Comparison of ENCODE assay signal across 9 mouse cellular contexts in genomic region chr4:9015528-9016503, GRCm38 (mm10).
A peak's percentile ranks its signal among the peaks of the same experiment; 100 is the strongest.
DNase-seq lines count a peak whose midpoint lies in the region; ATAC-seq and TF ChIP-seq lines count a peak whose summit lies in the region.
"Had no signal": no experiment of that assay in that cellular context is flagged by ENCODE, and none has a peak within 500 bp of the region (broad histone marks: within the 10 kb centered on the region; RNA-seq: fewer than 3 reads in every experiment).

No protein-coding gene starts in this region.

- no peaks in the 10 kb centered on the region for H3K27me3 ChIP-seq in hindbrain, postnatal 0 days (ENCODE audit: insufficient read depth, low read length)
- H3K27me3 ChIP-seq in neural tube, embryonic 15.5 days (replicated peaks) = 0 out of 2 replicates have a peak, but pooled peaks cover 3% of the 10 kb centered on the region

- no peak for ATAC-seq in hindbrain, postnatal 0 days
- ATAC-seq in neural tube, embryonic 15.5 days (ENCODE audit: low FRiP score) = no peak

- no peak overlapping the region for H3K4me2 ChIP-seq in hindbrain, postnatal 0 days (ENCODE audit: low read depth, low read length)
- H3K4me2 ChIP-seq in neural tube, embryonic 15.5 days = no peak overlapping the region
- H3K4me2 ChIP-seq: limb, embryonic 15.5 days had no signal

- no peaks in the 10 kb centered on the region for H3K9me3 ChIP-seq in hindbrain, postnatal 0 days (ENCODE audit: low read length)
- no peaks in the 10 kb centered on the region for H3K9me3 ChIP-seq in neural tube, embryonic 15.5 days (replicated peaks)
- H3K9me3 ChIP-seq: limb, embryonic 15.5 days had no signal

- no peak overlapping the region for H3K9ac ChIP-seq in hindbrain, postnatal 0 days (replicated peaks; ENCODE audit: low read length)
- H3K9ac ChIP-seq in neural tube, embryonic 15.5 days (replicated peaks) = no peak overlapping the region
- H3K9ac ChIP-seq: limb, embryonic 15.5 days had no signal

- no peaks in the 10 kb centered on the region for H3K36me3 ChIP-seq in hindbrain, postnatal 0 days (ENCODE audit: insufficient read depth, low read length)
- H3K36me3 ChIP-seq in neural tube, embryonic 15.5 days = no peaks in the 10 kb centered on the region
- H3K36me3 ChIP-seq: limb, embryonic 15.5 days had no signal

- peaks cover 17% of the 10 kb centered on the region for H3K4me1 ChIP-seq in hindbrain, postnatal 0 days (ENCODE audit: insufficient read depth, low read length)
- H3K4me1 ChIP-seq in neural tube, embryonic 15.5 days = peaks cover 45% of the 10 kb centered on the region

- DNase-seq in layer of hippocampus, adult 2 months (ENCODE audit: low spot score in 2 of 2) = no peak
- no peak for DNase-seq in layer of hippocampus, postnatal 25 days (ENCODE audit: extremely low spot score in 1 of 2, low spot score in 1 of 2)
- DNase-seq in embryo, embryonic 10.5 days (ENCODE audit: low spot score) = peak; percentile 77
- peak; percentile 40 for DNase-seq in hindbrain, postnatal 0 days (ENCODE audit: low spot score)
- DNase-seq in lung, adult 18-20 months = peak; percentile 32 to 40
- no peak for DNase-seq in thymus, postnatal 4 days
- no peak for DNase-seq in frontal cortex, postnatal 14 days (ENCODE audit: low spot score in 2 of 2)

- H3K27ac ChIP-seq in layer of hippocampus, adult 2 months = peak overlapping the region; percentile 51
- peak overlapping the region; percentile 77 for H3K27ac ChIP-seq in hindbrain, postnatal 0 days
- peak overlapping the region; percentile 25; the same call in 1 of the 2 replicates for H3K27ac ChIP-seq in neural tube, embryonic 15.5 days (replicated peaks)
- H3K27ac ChIP-seq: limb, embryonic 15.5 days had no signal

- H3K4me3 ChIP-seq in layer of hippocampus, adult 2 months = no peak overlapping the region
- no peak overlapping the region for H3K4me3 ChIP-seq in hindbrain, postnatal 0 days (ENCODE audit: low read length)
- no peak overlapping the region for H3K4me3 ChIP-seq in neural tube, embryonic 15.5 days (replicated peaks)
- H3K4me3 ChIP-seq: limb, embryonic 15.5 days had no signal

- WGBS in hindbrain, postnatal 0 days = 20% methylated on average over 14 of the region's 14 CpGs
- WGBS in neural tube, embryonic 15.5 days = 12% methylated on average over 14 of the region's 14 CpGs

- TF ChIP-seq CTCF in layer of hippocampus, adult 2 months (conservative IDR thresholded peaks at IDR 0.05) = no peak
- TF ChIP-seq CTCF in hindbrain, postnatal 0 days (IDR thresholded peaks at IDR 0.05; ENCODE audit: low read depth) = no peak

Comparison
In these comparisons a context has a peak if more than half of its experiments do, and no peak if none do; other contexts are left out.
1. DNase-seq: peak in embryo, embryonic 10.5 days (single experiment), hindbrain, postnatal 0 days (single experiment) and lung, adult 18-20 months (2 of 2); none in layer of hippocampus, adult 2 months (0 of 2), layer of hippocampus, postnatal 25 days (0 of 2), thymus, postnatal 4 days (single experiment) and frontal cortex, postnatal 14 days (0 of 2).
2. H3K27ac ChIP-seq: peak in every context shown above with its lines; median percentile 77 in hindbrain, postnatal 0 days; 51 in layer of hippocampus, adult 2 months; 25 in neural tube, embryonic 15.5 days.